ENCODE assay signal across 13 mouse cellular contexts in the genomic region with DNA sequence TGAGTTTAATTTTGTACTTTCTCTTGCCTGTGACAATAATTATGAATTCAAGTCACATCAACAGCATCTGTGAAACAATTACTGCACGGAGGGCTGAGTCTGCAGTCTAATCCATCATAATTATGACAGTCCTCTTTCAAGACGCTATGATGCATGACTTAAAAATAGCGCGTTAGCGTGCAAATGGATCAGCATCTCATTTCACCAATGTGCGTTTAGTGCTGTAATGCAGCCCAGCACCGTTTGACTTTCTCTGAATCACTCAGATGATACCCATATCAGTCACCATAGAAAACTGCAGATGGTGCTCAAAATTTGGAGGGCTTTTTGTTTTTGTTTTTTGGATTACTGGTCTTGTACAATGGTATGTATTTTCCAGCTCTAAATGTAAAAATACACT. TPM values are rescaled to one million over a fixed set of nuclear protein-coding genes. Genes with fewer than 3 reads are reported as not detected.
DNase-seq lines count a peak whose midpoint lies in the region; ATAC-seq and TF ChIP-seq lines count a peak whose summit lies in the region.
"Had no signal": no experiment of that assay in that cellular context is flagged by ENCODE, and none has a peak within 500 bp of the region (broad histone marks: within the 10 kb centered on the region; RNA-seq: fewer than 3 reads in every experiment).

No protein-coding gene starts in this region.

- H3K9me3 ChIP-seq in midbrain, embryonic 11.5 days (ENCODE audit: control insufficient read depth, low read length) = no peaks in the 10 kb centered on the region
- peaks cover 10% of the 10 kb centered on the region; the same call in 1 of the 2 replicates for H3K9me3 ChIP-seq in midbrain, embryonic 10.5 days (replicated peaks)
- no peaks in the 10 kb centered on the region; the same call in 1 of the 2 replicates for H3K9me3 ChIP-seq in forebrain, embryonic 14.5 days (replicated peaks; ENCODE audit: control insufficient read depth, low read length)
- no peaks in the 10 kb centered on the region for H3K9me3 ChIP-seq in hindbrain, postnatal 0 days (ENCODE audit: low read length)
- H3K9me3 ChIP-seq in neural tube, embryonic 13.5 days = peaks cover 6% of the 10 kb centered on the region; the same call in 1 of the 2 replicates
- H3K9me3 ChIP-seq in heart, embryonic 11.5 days (replicated peaks; ENCODE audit: control insufficient read depth, low read length) = no peaks in the 10 kb centered on the region
- H3K9me3 ChIP-seq: heart, embryonic 12.5 days; intestine, embryonic 15.5 days; liver, embryonic 12.5 days had no signal

- peak; percentile 46; the same call in 1 of the 2 replicates for ATAC-seq in midbrain, embryonic 11.5 days (ENCODE audit: low FRiP score)
- ATAC-seq in forebrain, embryonic 14.5 days = peak; percentile 94
- ATAC-seq in hindbrain, postnatal 0 days = peak; percentile 83
- ATAC-seq in neural tube, embryonic 13.5 days (ENCODE audit: low read depth) = peak; percentile 91
- no peak for ATAC-seq in heart, embryonic 11.5 days (replicated peaks; ENCODE audit: insufficient number of reproducible peaks, low FRiP score, low TSS enrichment)
- ATAC-seq: intestine, embryonic 15.5 days; liver, embryonic 12.5 days had no signal

- no peak overlapping the region for H3K27ac ChIP-seq in midbrain, embryonic 11.5 days (ENCODE audit: low read depth, low read length)
- H3K27ac ChIP-seq in midbrain, embryonic 10.5 days (replicated peaks) = no peak overlapping the region
- no peak overlapping the region for H3K27ac ChIP-seq in forebrain, embryonic 14.5 days (ENCODE audit: low read depth, low read length)
- no peak overlapping the region for H3K27ac ChIP-seq in hindbrain, postnatal 0 days
- H3K27ac ChIP-seq in neural tube, embryonic 13.5 days (replicated peaks) = 0 out of 2 replicates have a peak overlapping the region, but pooled peaks have one; percentile 43
- H3K27ac ChIP-seq in heart, embryonic 11.5 days (ENCODE audit: low read depth, low read length) = no peak overlapping the region
- H3K27ac ChIP-seq: intestine, embryonic 15.5 days; liver, embryonic 12.5 days had no signal

- H3K36me3 ChIP-seq in midbrain, embryonic 11.5 days (ENCODE audit: control insufficient read depth, insufficient read depth, low read length) = no peaks in the 10 kb centered on the region
- peaks cover 12% of the 10 kb centered on the region for H3K36me3 ChIP-seq in midbrain, embryonic 10.5 days
- no peaks in the 10 kb centered on the region for H3K36me3 ChIP-seq in forebrain, embryonic 14.5 days (ENCODE audit: control insufficient read depth, insufficient read depth, low read length)
- H3K36me3 ChIP-seq in hindbrain, postnatal 0 days (ENCODE audit: insufficient read depth, low read length) = no peaks in the 10 kb centered on the region
- H3K36me3 ChIP-seq in neural tube, embryonic 13.5 days = no peaks in the 10 kb centered on the region
- no peaks in the 10 kb centered on the region for H3K36me3 ChIP-seq in heart, embryonic 11.5 days (ENCODE audit: control insufficient read depth, insufficient read depth, low read length)
- H3K36me3 ChIP-seq: intestine, embryonic 15.5 days; liver, embryonic 12.5 days had no signal

- DNase-seq in midbrain, embryonic 11.5 days (ENCODE audit: low spot score, missing footprints) = no peak
- no peak for DNase-seq in midbrain, embryonic 10.5 days (ENCODE audit: low spot score)
- DNase-seq in forebrain, embryonic 14.5 days (ENCODE audit: low spot score) = peak; percentile 87
- DNase-seq in hindbrain, postnatal 0 days (ENCODE audit: low spot score) = peak; percentile 71
- DNase-seq in kidney, adult 11 months = no peak
- no peak for DNase-seq in cerebellum, adult 8-10 months
- DNase-seq: right cerebral cortex, postnatal 25 days had no signal

- no peak overlapping the region for H3K4me2 ChIP-seq in midbrain, embryonic 11.5 days
- H3K4me2 ChIP-seq in forebrain, embryonic 14.5 days (ENCODE audit: low read length) = no peak overlapping the region
- no peak overlapping the region for H3K4me2 ChIP-seq in hindbrain, postnatal 0 days (ENCODE audit: low read depth, low read length)
- H3K4me2 ChIP-seq in neural tube, embryonic 13.5 days = no peak overlapping the region
- H3K4me2 ChIP-seq in heart, embryonic 11.5 days = no peak overlapping the region
- H3K4me2 ChIP-seq: heart, embryonic 12.5 days; intestine, embryonic 15.5 days; liver, embryonic 12.5 days had no signal

- H3K4me3 ChIP-seq in midbrain, embryonic 11.5 days (ENCODE audit: low read depth, low read length) = no peak overlapping the region
- H3K4me3 ChIP-seq in midbrain, embryonic 10.5 days = no peak overlapping the region
- no peak overlapping the region for H3K4me3 ChIP-seq in forebrain, embryonic 14.5 days (ENCODE audit: low read depth, low read length)
- H3K4me3 ChIP-seq in hindbrain, postnatal 0 days (ENCODE audit: low read length) = no peak overlapping the region
- no peak overlapping the region for H3K4me3 ChIP-seq in neural tube, embryonic 13.5 days
- no peak overlapping the region for H3K4me3 ChIP-seq in heart, embryonic 11.5 days (ENCODE audit: low read depth, low read length)
- H3K4me3 ChIP-seq: heart, embryonic 12.5 days; intestine, embryonic 15.5 days; liver, embryonic 12.5 days; myocyte had no signal

- no peak overlapping the region for H3K9ac ChIP-seq in midbrain, embryonic 11.5 days (ENCODE audit: low read length)
- no peak overlapping the region for H3K9ac ChIP-seq in forebrain, embryonic 14.5 days (ENCODE audit: low read length)
- H3K9ac ChIP-seq in hindbrain, postnatal 0 days (replicated peaks; ENCODE audit: low read length) = no peak overlapping the region
- no peak overlapping the region for H3K9ac ChIP-seq in neural tube, embryonic 13.5 days
- no peak overlapping the region for H3K9ac ChIP-seq in heart, embryonic 11.5 days (ENCODE audit: low read depth, low read length)
- H3K9ac ChIP-seq: heart, embryonic 12.5 days; intestine, embryonic 15.5 days; liver, embryonic 12.5 days had no signal

- H3K4me1 ChIP-seq in midbrain, embryonic 11.5 days (ENCODE audit: control insufficient read depth, insufficient read depth, low read length) = no peaks in the 10 kb centered on the region
- H3K4me1 ChIP-seq in midbrain, embryonic 10.5 days = 0 out of 2 replicates have a peak, but pooled peaks cover 3% of the 10 kb centered on the region
- H3K4me1 ChIP-seq in forebrain, embryonic 14.5 days (ENCODE audit: control insufficient read depth, insufficient read depth, low read length) = no peaks in the 10 kb centered on the region
- H3K4me1 ChIP-seq in hindbrain, postnatal 0 days (ENCODE audit: insufficient read depth, low read length) = no peaks in the 10 kb centered on the region
- H3K4me1 ChIP-seq in neural tube, embryonic 13.5 days (replicated peaks) = no peaks in the 10 kb centered on the region
- H3K4me1 ChIP-seq in heart, embryonic 11.5 days (ENCODE audit: control insufficient read depth, insufficient read depth, low read length) = no peaks in the 10 kb centered on the region
- H3K4me1 ChIP-seq: intestine, embryonic 15.5 days; liver, embryonic 12.5 days had no signal

- TF ChIP-seq CTCF in hindbrain, postnatal 0 days (IDR thresholded peaks at IDR 0.05; ENCODE audit: low read depth) = no peak

- H3K27me3 ChIP-seq in midbrain, embryonic 11.5 days (ENCODE audit: control insufficient read depth, insufficient read depth, low read length) = no peaks in the 10 kb centered on the region
- H3K27me3 ChIP-seq in midbrain, embryonic 10.5 days (ENCODE audit: low read depth, poor library complexity, severe bottlenecking) = no peaks in the 10 kb centered on the region
- no peaks in the 10 kb centered on the region for H3K27me3 ChIP-seq in forebrain, embryonic 14.5 days (replicated peaks; ENCODE audit: control insufficient read depth, insufficient read depth, low read length)
- no peaks in the 10 kb centered on the region for H3K27me3 ChIP-seq in hindbrain, postnatal 0 days (ENCODE audit: insufficient read depth, low read length)
- no peaks in the 10 kb centered on the region for H3K27me3 ChIP-seq in neural tube, embryonic 13.5 days
- H3K27me3 ChIP-seq in heart, embryonic 11.5 days (ENCODE audit: control insufficient read depth, insufficient read depth, low read length) = no peaks in the 10 kb centered on the region
- H3K27me3 ChIP-seq: heart, embryonic 12.5 days; intestine, embryonic 15.5 days; liver, embryonic 12.5 days had no signal

- 88% methylated on average over 7 of the region's 7 CpGs for WGBS in midbrain, embryonic 11.5 days
- 92% methylated on average over 7 of the region's 7 CpGs for WGBS in midbrain, embryonic 10.5 days
- WGBS in forebrain, embryonic 14.5 days = 52% methylated on average over 7 of the region's 7 CpGs
- WGBS in hindbrain, postnatal 0 days = 30% methylated on average over 7 of the region's 7 CpGs
- 54% methylated on average over 7 of the region's 7 CpGs for WGBS in neural tube, embryonic 13.5 days
- WGBS in heart, embryonic 11.5 days (ENCODE audit: insufficient replicate concordance) = 88% methylated on average over 7 of the region's 7 CpGs

RNA-seq across cellular contexts. Expression of a gene that starts 48.0 kb away (rescaled TPM):
- 15.0 and 16.3 TPM in 2 replicates for polyA plus RNA-seq in midbrain, embryonic 11.5 days (2014; fragmentation: Nextera tagmentation; extraction: Ambion mirVana)
- polyA plus RNA-seq in midbrain, embryonic 10.5 days (2016; fragmentation: Nextera tagmentation; extraction: Ambion mirVana) = 14.6 and 19.7 TPM in 2 replicates
- polyA plus RNA-seq in forebrain, embryonic 14.5 days (2014; fragmentation: Nextera tagmentation; extraction: Ambion mirVana) = 13.1 and 17.0 TPM in 2 replicates
- 26.5 and 26.9 TPM in 2 replicates for total RNA-seq in hindbrain, postnatal 0 days (2014; rRNA removed)
- 15.4 and 17.7 TPM in 2 replicates for polyA plus RNA-seq in hindbrain, postnatal 0 days (2015; fragmentation: Nextera tagmentation; extraction: Ambion mirVana)
- polyA plus RNA-seq in neural tube, embryonic 13.5 days (2015; fragmentation: Nextera tagmentation; extraction: Ambion mirVana) = 18.2 and 19.8 TPM in 2 replicates
- polyA plus RNA-seq in heart, embryonic 11.5 days (2014; fragmentation: Nextera tagmentation; extraction: Ambion mirVana) = 14.1 and 19.4 TPM in 2 replicates

Comparison
In these comparisons a context has a peak if more than half of its experiments do, and no peak if none do; other contexts are left out.
1. DNase-seq: peak in forebrain, embryonic 14.5 days (single experiment) and hindbrain, postnatal 0 days (single experiment); none in midbrain, embryonic 11.5 days (single experiment), midbrain, embryonic 10.5 days (single experiment), kidney, adult 11 months (single experiment) and cerebellum, adult 8-10 months (single experiment).